Mouse (Mus musculus) heart, embryonic 12.5 days (tissue): ENCODE data around the gene Zmym6. TPM values are rescaled to one million over a fixed set of nuclear protein-coding genes. Genes with fewer than 3 reads are reported as not detected.
"Not testable (repeated sequence)": the region's sequence is repeated elsewhere in the genome, so short reads cannot be mapped to it uniquely, and the experiment has no call there.

ENCODE experiments used
- ATAC-seq: fragments of 200-750 bp; cut with Nextera tagmentation; 2 replicates; pipeline ENCODE4 v1.8.0; 2017; ENCODE audit warnings: moderate TSS enrichment, moderate library complexity; ENCODE audit not compliant: insufficient number of reproducible peaks, low FRiP score
- H3K27ac ChIP-seq: fragments of 300-500 bp; sonication (generic); 2 replicates; pipeline ENCODE4 v1.5.1; 2016; ENCODE audit warnings: mild to moderate bottlenecking, moderate library complexity; ENCODE audit not compliant: poor library complexity, severe bottlenecking
- H3K27me3 ChIP-seq: fragments of 300-500 bp; sonication (generic); replicated peaks from 2 replicates; pipeline ENCODE4 v1.6.1; 2016; ENCODE audit warnings: mild to moderate bottlenecking, moderate library complexity
- H3K36me3 ChIP-seq: fragments of 300-500 bp; sonication (generic); 2 replicates; pipeline ENCODE4 v1.6.1; 2016; ENCODE audit warnings: mild to moderate bottlenecking, moderate library complexity
- H3K4me1 ChIP-seq: fragments of 300-500 bp; sonication (generic); replicated peaks from 2 replicates; pipeline ENCODE4 v1.6.1; 2016; ENCODE audit warnings: mild to moderate bottlenecking
- H3K4me2 ChIP-seq: fragments of 300-500 bp; sonication (generic); 2 replicates; pipeline ENCODE4 v1.6.1; 2016; ENCODE audit warnings: mild to moderate bottlenecking, moderate library complexity
- H3K4me3 ChIP-seq: fragments of 300-500 bp; sonication (generic); 2 replicates; pipeline ENCODE4 v1.5.1; 2016; ENCODE audit warnings: mild to moderate bottlenecking
- H3K9ac ChIP-seq: fragments of 300-500 bp; sonication (generic); 2 replicates; pipeline ENCODE4 v1.6.1; 2016; ENCODE audit warnings: mild to moderate bottlenecking, moderate library complexity
- H3K9me3 ChIP-seq: fragments of 300-500 bp; sonication (generic); replicated peaks from 2 replicates; pipeline ENCODE4 v1.6.1; 2016; ENCODE audit warnings: mild to moderate bottlenecking, moderate library complexity
- WGBS: fragments of 180-500 bp; shearing (Covaris S2); methylation state at CpG from one replicate; pipeline ENCODE4 v1.1.7; 2016; 5-methylcytosine and 5-hydroxymethylcytosine counted together
- polyA plus RNA-seq: library from polyadenylated mRNA; unstranded; fragments of >200 nt; fragmentation: Nextera tagmentation; extraction: Ambion mirVana; gene quantifications from 2 replicates; pipeline ENCODE4 v1.2.1, GENCODE M21; 2016

The Zmym6 gene
- polyA plus RNA-seq, 1 experiment from 2014 or later: 17.8 TPM

- Histone ChIP-seq H3K27me3 (no peaks in the 10 kb centered on the region), H3K4me1 (no peaks in the 10 kb centered on the region), H3K27ac (no peak overlapping the region), H3K9me3 (peaks cover 4% of the 10 kb centered on the region), H3K4me2 (no peak overlapping the region), H3K9ac (no peak overlapping the region), H3K4me3 (no peak overlapping the region), H3K36me3 (peaks cover 5% of the 10 kb centered on the region; the same call in 1 of the 2 replicates)
- WGBS: 48% methylated on average over 1 of the region's 1 CpGs
- no peak for ATAC-seq
Observed at GRCm38 (mm10) chr4:127064051-127064450, 13.1 kb upstream of the Zmym6 start.

GRCm38 (mm10) chr4:127074915-127075314 is 2.3 kb upstream of the Zmym6 start:
- Histone ChIP-seq H3K4me2 (no peak overlapping the region), H3K36me3 (no peaks in the 10 kb centered on the region), H3K27me3 (no peaks in the 10 kb centered on the region), H3K9ac (no peak overlapping the region), H3K4me1 (peaks cover 4% of the 10 kb centered on the region), H3K4me3 (no peak overlapping the region), H3K9me3 (0 out of 2 replicates have a peak, but pooled peaks cover 2% of the 10 kb centered on the region), H3K27ac (no peak overlapping the region)
- ATAC-seq: no peak
- WGBS: 74% methylated on average over 1 of the region's 1 CpGs

- Histone ChIP-seq H3K4me2 (no peak overlapping the region), H3K27me3 (no peaks in the 10 kb centered on the region), H3K4me3 (no peak overlapping the region), H3K4me1 (peaks cover 6% of the 10 kb centered on the region), H3K9me3 (no peaks in the 10 kb centered on the region), H3K36me3 (no peaks in the 10 kb centered on the region), H3K27ac (no peak overlapping the region), H3K9ac (no peak overlapping the region)
- ATAC-seq: no peak
- WGBS: 42% methylated on average over 1 of the region's 1 CpGs
Observed at GRCm38 (mm10) chr4:127080806-127081205, 3.6 kb downstream of the Zmym6 start.

- H3K27me3 ChIP-seq: no peaks in the 10 kb centered on the region
- H3K9me3 ChIP-seq: no peaks in the 10 kb centered on the region
- no peak overlapping the region for H3K9ac ChIP-seq
- no peak overlapping the region for H3K27ac ChIP-seq
- H3K4me1 ChIP-seq: 0 out of 2 replicates have a peak, but pooled peaks cover 2% of the 10 kb centered on the region
- no peak overlapping the region for H3K4me2 ChIP-seq
- ATAC-seq: no peak
- peaks cover 5% of the 10 kb centered on the region; the same call in 1 of the 2 replicates for H3K36me3 ChIP-seq
- no peak overlapping the region for H3K4me3 ChIP-seq
- 73% methylated on average over 2 of the region's 2 CpGs for WGBS
Observed at GRCm38 (mm10) chr4:127083131-127083530, 5.9 kb downstream of the Zmym6 start.

- no peaks in the 10 kb centered on the region for H3K9me3 ChIP-seq
- 0 out of 2 replicates have a peak, but pooled peaks cover 2% of the 10 kb centered on the region for H3K4me1 ChIP-seq
- no peaks in the 10 kb centered on the region for H3K27me3 ChIP-seq
- no peak overlapping the region for H3K4me2 ChIP-seq
- H3K27ac ChIP-seq: no peak overlapping the region
- ATAC-seq: no peak
- H3K9ac ChIP-seq: no peak overlapping the region
- WGBS: 78% methylated on average over 1 of the region's 1 CpGs
- H3K36me3 ChIP-seq: peaks cover 21% of the 10 kb centered on the region
- H3K4me3 ChIP-seq: no peak overlapping the region
Observed at GRCm38 (mm10) chr4:127085761-127086160, 8.6 kb downstream of the Zmym6 start.

GRCm38 (mm10) chr4:127091188-127091587 is 14.0 kb downstream of the Zmym6 start:
- no peaks in the 10 kb centered on the region for H3K9me3 ChIP-seq
- WGBS: 90% methylated on average over 1 of the region's 1 CpGs
- H3K27ac ChIP-seq: no peak overlapping the region
- no peak for ATAC-seq
- no peak overlapping the region for H3K4me2 ChIP-seq
- no peaks in the 10 kb centered on the region for H3K4me1 ChIP-seq
- no peak overlapping the region for H3K4me3 ChIP-seq
- peaks cover 32% of the 10 kb centered on the region for H3K36me3 ChIP-seq
- no peak overlapping the region for H3K9ac ChIP-seq
- H3K27me3 ChIP-seq: no peaks in the 10 kb centered on the region

GRCm38 (mm10) chr4:127095090-127095489 is 17.9 kb downstream of the Zmym6 start:
- no peak overlapping the region for H3K9ac ChIP-seq
- H3K4me3 ChIP-seq: no peak overlapping the region
- no peaks in the 10 kb centered on the region for H3K9me3 ChIP-seq
- WGBS: 85% methylated on average over 4 of the region's 4 CpGs
- peaks cover 17% of the 10 kb centered on the region; the same call in 1 of the 2 replicates for H3K36me3 ChIP-seq
- no peak overlapping the region for H3K4me2 ChIP-seq
- H3K27me3 ChIP-seq: no peaks in the 10 kb centered on the region
- no peaks in the 10 kb centered on the region for H3K4me1 ChIP-seq
- no peak for ATAC-seq
- H3K27ac ChIP-seq: no peak overlapping the region

GRCm38 (mm10) chr4:127099552-127099951 is 22.4 kb downstream of the Zmym6 start:
- H3K9me3 ChIP-seq, H3K4me2 ChIP-seq, H3K4me3 ChIP-seq, H3K9ac ChIP-seq, H3K27ac ChIP-seq, H3K27me3 ChIP-seq, H3K4me1 ChIP-seq, ATAC-seq: not testable (repeated sequence)
- peaks cover 12% of the 10 kb centered on the region for H3K36me3 ChIP-seq
- WGBS: 87% methylated on average over 1 of the region's 2 CpGs

- no peak overlapping the region for H3K9ac ChIP-seq
- H3K4me1 ChIP-seq: no peaks in the 10 kb centered on the region
- H3K4me2 ChIP-seq: no peak overlapping the region
- no peak overlapping the region for H3K27ac ChIP-seq
- ATAC-seq: no peak
- H3K27me3 ChIP-seq: no peaks in the 10 kb centered on the region
- peaks cover 29% of the 10 kb centered on the region for H3K36me3 ChIP-seq
- 84% methylated on average over 4 of the region's 4 CpGs for WGBS
- peaks cover 4% of the 10 kb centered on the region; the same call in 1 of the 2 replicates for H3K9me3 ChIP-seq
- H3K4me3 ChIP-seq: no peak overlapping the region
Observed at GRCm38 (mm10) chr4:127107566-127107965, 30.4 kb downstream of the Zmym6 start.

GRCm38 (mm10) chr4:127110570-127110969 is 33.4 kb downstream of the Zmym6 start:
- ATAC-seq: no peak
- Histone ChIP-seq H3K27ac (no peak overlapping the region), H3K4me3 (no peak overlapping the region), H3K4me2 (no peak overlapping the region), H3K27me3 (no peaks in the 10 kb centered on the region), H3K4me1 (no peaks in the 10 kb centered on the region), H3K9me3 (peaks cover 8% of the 10 kb centered on the region; the same call in 1 of the 2 replicates), H3K36me3 (peaks cover 38% of the 10 kb centered on the region), H3K9ac (no peak overlapping the region)
- 65% methylated on average over 4 of the region's 4 CpGs for WGBS

GRCm38 (mm10) chr4:127123391-127123790 is 46.2 kb downstream of the Zmym6 start, which contains the start of gene Tmem35b:
TSS of gene Tmem35b (plus strand) at chr4:127123691.
- H3K4me3 ChIP-seq: no peak within 1 kb of the TSS
- WGBS: 94% methylated on average over 5 of the region's 5 CpGs

GRCm38 (mm10) chr4:127124331-127124730 is 47.1 kb downstream of the Zmym6 start:
- Histone ChIP-seq H3K27ac (no peak overlapping the region), H3K27me3 (no peaks in the 10 kb centered on the region), H3K4me3 (no peak overlapping the region), H3K9me3 (no peaks in the 10 kb centered on the region), H3K36me3 (peaks cover 12% of the 10 kb centered on the region), H3K9ac (no peak overlapping the region), H3K4me1 (0 out of 2 replicates have a peak, but pooled peaks cover 5% of the 10 kb centered on the region), H3K4me2 (no peak overlapping the region)
- ATAC-seq: no peak
- 86% methylated on average over 1 of the region's 1 CpGs for WGBS

More at GRCm38 (mm10) chr4:127123391-127123790, 46.2 kb downstream of the Zmym6 start, which contains the start of gene Tmem35b:
- Histone ChIP-seq H3K27me3 (no peaks in the 10 kb centered on the region), H3K9ac (no peak within 1 kb of the TSS), H3K27ac (no peak within 1 kb of the TSS), H3K36me3 (peaks cover 5% of the 10 kb centered on the region; the same call in 1 of the 2 replicates), H3K4me1 (0 out of 2 replicates have a peak, but pooled peaks cover 5% of the 10 kb centered on the region), H3K4me2 (no peak within 1 kb of the TSS), H3K9me3 (no peaks in the 10 kb centered on the region)
- ATAC-seq: no peak
